Mouse (Mus musculus): ENCODE measurements around the gene Tspan5. TPM values are rescaled to one million over a fixed set of nuclear protein-coding genes. Genes with fewer than 3 reads are reported as not detected.
A peak's percentile ranks its signal among the peaks of the same experiment; 100 is the strongest.

Gene Tspan5
- polyA plus RNA-seq, 1 experiment from 2014 or later: 11.5 TPM

DNA sequence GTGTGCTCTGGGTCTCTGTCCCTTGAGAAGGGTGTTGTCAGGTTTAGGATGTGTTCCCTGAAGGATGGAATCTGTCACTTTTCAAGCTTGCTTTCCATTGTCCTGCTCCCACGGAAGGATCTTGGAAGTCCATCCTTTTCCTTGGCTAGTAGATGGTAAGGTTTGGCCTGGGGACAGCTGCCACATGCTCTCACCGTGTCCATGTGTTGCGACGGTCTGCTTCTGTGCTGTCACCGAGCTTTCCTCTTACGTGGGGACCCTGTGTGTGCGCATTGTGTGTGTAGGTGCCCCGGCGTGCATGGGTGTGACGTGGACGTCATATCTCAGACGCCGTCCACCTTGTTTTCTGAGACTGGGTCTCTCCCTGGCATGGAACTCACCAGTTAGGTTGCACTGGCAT lies 19.5 kb downstream of the Tspan5 start:
- no peak overlapping the region for H3K4me3 ChIP-seq (ENCODE audit: low read length)
- H3K36me3 ChIP-seq (ENCODE audit: control insufficient read depth, insufficient read depth, low read length): no peaks in the 10 kb centered on the region
- WGBS: 91% methylated on average over 13 of the region's 13 CpGs
- no peak for ATAC-seq
- no peaks in the 10 kb centered on the region for H3K9me3 ChIP-seq (ENCODE audit: control insufficient read depth, low read length)
- no peak overlapping the region for H3K9ac ChIP-seq (ENCODE audit: low read depth, low read length)
- H3K27ac ChIP-seq (ENCODE audit: low read length): no peak overlapping the region
- H3K4me1 ChIP-seq (ENCODE audit: control insufficient read depth, insufficient read depth, low read length): no peaks in the 10 kb centered on the region
- no peak overlapping the region for H3K4me2 ChIP-seq (ENCODE audit: low read depth, low read length)
- H3K27me3 ChIP-seq (replicated peaks; ENCODE audit: control insufficient read depth, insufficient read depth, low read length): no peaks in the 10 kb centered on the region

DNA sequence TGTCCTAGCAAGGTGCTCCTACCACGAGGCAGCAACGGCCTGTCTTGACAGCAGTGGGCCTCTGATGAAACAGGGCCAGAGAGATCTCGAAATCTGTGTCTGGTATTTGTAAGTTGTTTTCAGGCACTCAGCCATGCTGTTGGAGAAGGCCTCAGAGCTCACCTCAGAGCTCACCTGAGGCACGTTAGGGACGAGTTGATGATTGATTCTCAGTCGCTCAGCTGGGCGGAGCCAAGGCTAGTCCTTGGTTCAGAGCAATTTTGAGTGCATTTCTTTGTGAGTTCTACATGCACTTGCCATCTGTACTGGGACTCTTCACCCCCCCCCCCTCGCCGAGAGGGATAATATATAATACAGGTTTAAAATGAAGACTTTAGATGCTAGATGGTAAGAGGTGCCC lies 21.9 kb downstream of the Tspan5 start:
- no peak overlapping the region for H3K4me3 ChIP-seq (ENCODE audit: low read length)
- no peaks in the 10 kb centered on the region for H3K4me1 ChIP-seq (ENCODE audit: control insufficient read depth, insufficient read depth, low read length)
- no peaks in the 10 kb centered on the region for H3K9me3 ChIP-seq (ENCODE audit: control insufficient read depth, low read length)
- no peaks in the 10 kb centered on the region for H3K36me3 ChIP-seq (ENCODE audit: control insufficient read depth, insufficient read depth, low read length)
- no peak overlapping the region for H3K27ac ChIP-seq (ENCODE audit: low read length)
- ATAC-seq: no peak
- WGBS: 76% methylated on average over 9 of the region's 9 CpGs
- no peaks in the 10 kb centered on the region for H3K27me3 ChIP-seq (replicated peaks; ENCODE audit: control insufficient read depth, insufficient read depth, low read length)
- H3K9ac ChIP-seq (ENCODE audit: low read depth, low read length): no peak overlapping the region
- H3K4me2 ChIP-seq (ENCODE audit: low read depth, low read length): no peak overlapping the region

- Histone ChIP-seq H3K4me2 (ENCODE audit: low read depth, low read length) (no peak overlapping the region), H3K9me3 (ENCODE audit: control insufficient read depth, low read length) (no peaks in the 10 kb centered on the region), H3K4me3 (ENCODE audit: low read length) (no peak overlapping the region), H3K36me3 (ENCODE audit: control insufficient read depth, insufficient read depth, low read length) (no peaks in the 10 kb centered on the region), H3K9ac (ENCODE audit: low read depth, low read length) (no peak overlapping the region), H3K27me3 (replicated peaks; ENCODE audit: control insufficient read depth, insufficient read depth, low read length) (no peaks in the 10 kb centered on the region), H3K4me1 (ENCODE audit: control insufficient read depth, insufficient read depth, low read length) (no peaks in the 10 kb centered on the region), H3K27ac (ENCODE audit: low read length) (no peak overlapping the region)
- 73% methylated on average over 3 of the region's 3 CpGs for WGBS
- ATAC-seq: no peak
These were observed 22.8 kb downstream of the Tspan5 start for GRCm38 (mm10) chr3:138764782-138765181.

- no peaks in the 10 kb centered on the region for H3K9me3 ChIP-seq (ENCODE audit: control insufficient read depth, low read length)
- no peaks in the 10 kb centered on the region for H3K4me1 ChIP-seq (ENCODE audit: control insufficient read depth, insufficient read depth, low read length)
- no peak for ATAC-seq
- no peak overlapping the region for H3K9ac ChIP-seq (ENCODE audit: low read depth, low read length)
- no peak overlapping the region for H3K27ac ChIP-seq (ENCODE audit: low read length)
- no peaks in the 10 kb centered on the region for H3K36me3 ChIP-seq (ENCODE audit: control insufficient read depth, insufficient read depth, low read length)
- H3K4me3 ChIP-seq (ENCODE audit: low read length): no peak overlapping the region
- WGBS: 74% methylated on average over 8 of the region's 8 CpGs
- H3K27me3 ChIP-seq (replicated peaks; ENCODE audit: control insufficient read depth, insufficient read depth, low read length): no peaks in the 10 kb centered on the region
- no peak overlapping the region for H3K4me2 ChIP-seq (ENCODE audit: low read depth, low read length)
These were observed 25.0 kb downstream of the Tspan5 start for GRCm38 (mm10) chr3:138767034-138767433.

GRCm38 (mm10) chr3:138768541-138769093 lies 26.6 kb downstream of the Tspan5 start:
- Histone ChIP-seq H3K9me3 (ENCODE audit: control insufficient read depth, low read length) (no peaks in the 10 kb centered on the region), H3K27me3 (replicated peaks; ENCODE audit: control insufficient read depth, insufficient read depth, low read length) (no peaks in the 10 kb centered on the region), H3K27ac (ENCODE audit: low read length) (no peak overlapping the region), H3K4me2 (ENCODE audit: low read depth, low read length) (no peak overlapping the region), H3K9ac (ENCODE audit: low read depth, low read length) (no peak overlapping the region), H3K4me3 (ENCODE audit: low read length) (no peak overlapping the region), H3K4me1 (ENCODE audit: control insufficient read depth, insufficient read depth, low read length) (no peaks in the 10 kb centered on the region), H3K36me3 (ENCODE audit: control insufficient read depth, insufficient read depth, low read length) (no peaks in the 10 kb centered on the region)
- no peak for ATAC-seq
- 71% methylated on average over 12 of the region's 12 CpGs for WGBS

DNA sequence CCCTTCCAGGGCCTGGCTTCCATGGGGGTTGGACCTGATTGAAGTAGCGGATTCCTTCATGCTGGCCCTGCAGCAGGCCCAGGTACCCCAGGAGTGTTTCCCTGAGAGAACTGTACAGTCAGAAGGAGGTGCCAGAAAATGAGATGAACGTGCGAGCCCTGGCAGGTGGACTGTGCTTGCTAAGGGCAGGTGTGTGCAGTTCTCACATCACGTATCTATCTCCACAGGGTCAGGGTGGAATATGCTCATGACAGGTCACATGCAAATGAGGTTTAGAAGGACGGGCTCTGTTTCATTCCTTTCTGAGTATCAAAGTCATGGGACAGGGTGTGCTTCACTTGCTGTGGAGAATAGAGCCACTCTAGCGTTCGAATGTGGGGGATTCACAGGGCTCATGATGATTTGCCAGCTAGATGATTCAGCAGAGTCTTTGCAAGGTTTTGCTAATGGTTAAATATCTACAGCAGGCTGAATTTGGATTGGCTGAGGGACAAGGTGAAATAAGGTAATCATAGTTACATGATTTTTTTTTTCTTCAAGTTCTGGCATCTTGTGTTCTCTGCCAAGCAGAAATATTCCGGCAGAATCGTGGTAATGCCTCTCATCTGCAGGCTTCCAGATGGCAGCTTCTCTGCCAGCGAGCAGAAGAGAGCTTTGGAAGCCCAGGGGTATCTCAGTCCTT lies 28.8 kb downstream of the Tspan5 start:
- Histone ChIP-seq H3K27me3 (replicated peaks; ENCODE audit: control insufficient read depth, insufficient read depth, low read length) (no peaks in the 10 kb centered on the region), H3K27ac (ENCODE audit: low read length) (no peak overlapping the region), H3K4me2 (ENCODE audit: low read depth, low read length) (no peak overlapping the region), H3K4me1 (ENCODE audit: control insufficient read depth, insufficient read depth, low read length) (peaks cover 3% of the 10 kb centered on the region; the same call in 1 of the 2 replicates), H3K4me3 (ENCODE audit: low read length) (no peak overlapping the region), H3K9me3 (ENCODE audit: control insufficient read depth, low read length) (no peaks in the 10 kb centered on the region), H3K9ac (ENCODE audit: low read depth, low read length) (no peak overlapping the region), H3K36me3 (ENCODE audit: control insufficient read depth, insufficient read depth, low read length) (no peaks in the 10 kb centered on the region)
- 82% methylated on average over 10 of the region's 10 CpGs for WGBS
- peak; percentile 76 for ATAC-seq

- no peaks in the 10 kb centered on the region for H3K27me3 ChIP-seq (replicated peaks; ENCODE audit: control insufficient read depth, insufficient read depth, low read length)
- H3K4me2 ChIP-seq (ENCODE audit: low read depth, low read length): no peak overlapping the region
- ATAC-seq: no peak
- H3K27ac ChIP-seq (ENCODE audit: low read length): no peak overlapping the region
- peaks cover 3% of the 10 kb centered on the region; the same call in 1 of the 2 replicates for H3K4me1 ChIP-seq (ENCODE audit: control insufficient read depth, insufficient read depth, low read length)
- no peak overlapping the region for H3K4me3 ChIP-seq (ENCODE audit: low read length)
- no peaks in the 10 kb centered on the region for H3K9me3 ChIP-seq (ENCODE audit: control insufficient read depth, low read length)
- H3K9ac ChIP-seq (ENCODE audit: low read depth, low read length): no peak overlapping the region
- no peaks in the 10 kb centered on the region for H3K36me3 ChIP-seq (ENCODE audit: control insufficient read depth, insufficient read depth, low read length)
- WGBS: 81% methylated on average over 12 of the region's 12 CpGs
These were observed 29.7 kb downstream of the Tspan5 start for GRCm38 (mm10) chr3:138771549-138772333.

DNA sequence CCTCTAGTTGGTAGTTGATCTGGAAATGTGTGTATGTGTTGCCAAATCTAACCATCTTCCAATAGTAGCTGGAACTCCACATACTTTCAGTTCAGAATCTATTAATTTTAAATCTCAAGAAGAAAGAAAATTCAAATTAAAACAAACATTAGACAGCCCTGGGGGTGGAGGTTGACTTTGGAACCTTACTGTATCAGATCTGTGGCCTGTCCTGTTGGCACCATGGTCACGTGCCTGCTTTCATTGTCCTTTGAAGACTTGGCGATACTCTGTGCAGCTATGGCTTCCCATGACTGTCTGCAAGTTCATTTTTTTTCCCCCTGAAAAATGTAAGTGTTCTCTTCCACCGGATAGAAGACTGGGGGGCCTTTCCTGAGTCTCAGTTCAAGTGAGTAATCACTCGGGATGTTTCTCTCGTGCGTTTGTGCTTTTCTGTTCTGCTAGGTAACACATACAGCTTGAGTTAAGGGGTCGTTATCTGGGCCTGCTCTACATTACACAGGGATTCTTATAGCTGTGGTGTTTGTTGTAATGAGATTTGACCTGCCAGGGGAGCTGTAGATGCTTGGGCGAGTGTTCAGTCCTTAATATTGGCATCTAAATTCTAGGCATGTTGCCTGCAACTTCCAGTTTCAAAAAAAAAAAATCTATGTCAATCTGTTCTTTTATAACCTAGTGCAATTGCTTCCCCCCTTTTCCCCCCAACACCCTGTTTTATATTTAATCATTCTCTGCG lies 32.0 kb downstream of the Tspan5 start:
- no peaks in the 10 kb centered on the region for H3K27me3 ChIP-seq (replicated peaks; ENCODE audit: control insufficient read depth, insufficient read depth, low read length)
- H3K27ac ChIP-seq (ENCODE audit: low read length): peak overlapping the region; percentile 47; the same call in 1 of the 2 replicates
- peaks cover 3% of the 10 kb centered on the region; the same call in 1 of the 2 replicates for H3K4me1 ChIP-seq (ENCODE audit: control insufficient read depth, insufficient read depth, low read length)
- H3K4me3 ChIP-seq (ENCODE audit: low read length): no peak overlapping the region
- 44% methylated on average over 9 of the region's 9 CpGs for WGBS
- H3K9me3 ChIP-seq (ENCODE audit: control insufficient read depth, low read length): no peaks in the 10 kb centered on the region
- no peak overlapping the region for H3K9ac ChIP-seq (ENCODE audit: low read depth, low read length)
- no peaks in the 10 kb centered on the region for H3K36me3 ChIP-seq (ENCODE audit: control insufficient read depth, insufficient read depth, low read length)
- no peak for ATAC-seq
- H3K4me2 ChIP-seq (ENCODE audit: low read depth, low read length): no peak overlapping the region

GRCm38 (mm10) chr3:138774607-138774943 lies 32.6 kb downstream of the Tspan5 start:
- no peaks in the 10 kb centered on the region for H3K27me3 ChIP-seq (replicated peaks; ENCODE audit: control insufficient read depth, insufficient read depth, low read length)
- no peak overlapping the region for H3K9ac ChIP-seq (ENCODE audit: low read depth, low read length)
- ATAC-seq: peak; percentile 31; the same call in 1 of the 2 replicates
- no peaks in the 10 kb centered on the region for H3K36me3 ChIP-seq (ENCODE audit: control insufficient read depth, insufficient read depth, low read length)
- H3K4me1 ChIP-seq (ENCODE audit: control insufficient read depth, insufficient read depth, low read length): peaks cover 8% of the 10 kb centered on the region; the same call in 1 of the 2 replicates
- no peaks in the 10 kb centered on the region for H3K9me3 ChIP-seq (ENCODE audit: control insufficient read depth, low read length)
- WGBS: 49% methylated on average over 4 of the region's 4 CpGs
- H3K4me3 ChIP-seq (ENCODE audit: low read length): no peak overlapping the region
- H3K27ac ChIP-seq (ENCODE audit: low read length): peak overlapping the region; percentile 47
- no peak overlapping the region for H3K4me2 ChIP-seq (ENCODE audit: low read depth, low read length)
